Mouse (Mus musculus): ENCODE results near the gene Ttyh3. TPM values are rescaled to one million over a fixed set of nuclear protein-coding genes. Genes with fewer than 3 reads are reported as not detected.

Ttyh3 gene
- total and polyA plus RNA-seq, 2 experiments from 2014 or later = 60.3 to 260 TPM

GRCm38 (mm10) chr5:140663621-140664180 is 14.9 kb upstream of the Ttyh3 start:
- no peaks in the 10 kb centered on the region for H3K27me3 ChIP-seq (ENCODE audit: insufficient read depth, low read length)
- H3K4me1 ChIP-seq (ENCODE audit: insufficient read depth, low read length) = peaks cover 10% of the 10 kb centered on the region; the same call in 1 of the 2 replicates
- peak overlapping the region; percentile 69 for H3K27ac ChIP-seq
- no peak overlapping the region for H3K9ac ChIP-seq (replicated peaks; ENCODE audit: low read length)
- H3K36me3 ChIP-seq (ENCODE audit: insufficient read depth, low read length) = peaks cover 20% of the 10 kb centered on the region; the same call in 1 of the 2 replicates
- H3K4me3 ChIP-seq (ENCODE audit: low read length) = no peak overlapping the region
- ATAC-seq (0 out of 2 replicates have a peak, but pooled peaks have one; percentile 30), DNase-seq (ENCODE audit: low spot score) (peak; percentile 82)
- H3K9me3 ChIP-seq (ENCODE audit: low read length) = no peaks in the 10 kb centered on the region
- H3K4me2 ChIP-seq (ENCODE audit: low read depth, low read length) = no peak overlapping the region
- peak; percentile 81 for TF ChIP-seq CTCF (IDR thresholded peaks at IDR 0.05; ENCODE audit: low read depth)
- WGBS = 39% methylated on average over 7 of the region's 7 CpGs

- no peak overlapping the region for H3K4me3 ChIP-seq (ENCODE audit: low read length)
- TF ChIP-seq CTCF (IDR thresholded peaks at IDR 0.05; ENCODE audit: low read depth) = no peak
- H3K9me3 ChIP-seq (ENCODE audit: low read length) = no peaks in the 10 kb centered on the region
- WGBS = 49% methylated on average over 17 of the region's 17 CpGs
- DNase-seq (ENCODE audit: low spot score) (no peak), ATAC-seq (no peak)
- H3K27ac ChIP-seq = peak overlapping the region; percentile 69
- H3K4me2 ChIP-seq (ENCODE audit: low read depth, low read length) = no peak overlapping the region
- H3K36me3 ChIP-seq (ENCODE audit: insufficient read depth, low read length) = peaks cover 20% of the 10 kb centered on the region; the same call in 1 of the 2 replicates
- no peaks in the 10 kb centered on the region for H3K27me3 ChIP-seq (ENCODE audit: insufficient read depth, low read length)
- H3K9ac ChIP-seq (replicated peaks; ENCODE audit: low read length) = no peak overlapping the region
- H3K4me1 ChIP-seq (ENCODE audit: insufficient read depth, low read length) = peaks cover 10% of the 10 kb centered on the region; the same call in 1 of the 2 replicates
Observed at GRCm38 (mm10) chr5:140662741-140663592, 14.1 kb upstream of the Ttyh3 start.

- TF ChIP-seq CTCF (IDR thresholded peaks at IDR 0.05; ENCODE audit: low read depth) = no peak
- no peak overlapping the region for H3K9ac ChIP-seq (replicated peaks; ENCODE audit: low read length)
- H3K4me3 ChIP-seq (ENCODE audit: low read length) = no peak overlapping the region
- 53% methylated on average over 12 of the region's 12 CpGs for WGBS
- peaks cover 10% of the 10 kb centered on the region; the same call in 1 of the 2 replicates for H3K4me1 ChIP-seq (ENCODE audit: insufficient read depth, low read length)
- ATAC-seq (no peak), DNase-seq (ENCODE audit: low spot score) (no peak)
- H3K36me3 ChIP-seq (ENCODE audit: insufficient read depth, low read length) = peaks cover 20% of the 10 kb centered on the region; the same call in 1 of the 2 replicates
- no peaks in the 10 kb centered on the region for H3K9me3 ChIP-seq (ENCODE audit: low read length)
- no peaks in the 10 kb centered on the region for H3K27me3 ChIP-seq (ENCODE audit: insufficient read depth, low read length)
- no peak overlapping the region for H3K4me2 ChIP-seq (ENCODE audit: low read depth, low read length)
- peak overlapping the region; percentile 45; the same call in 1 of the 2 replicates for H3K27ac ChIP-seq
Observed at GRCm38 (mm10) chr5:140661875-140662643, 13.2 kb upstream of the Ttyh3 start.

GRCm38 (mm10) chr5:140661427-140661826 is 12.6 kb upstream of the Ttyh3 start:
- H3K27me3 ChIP-seq (ENCODE audit: insufficient read depth, low read length) = no peaks in the 10 kb centered on the region
- H3K9ac ChIP-seq (replicated peaks; ENCODE audit: low read length) = no peak overlapping the region
- H3K36me3 ChIP-seq (ENCODE audit: insufficient read depth, low read length) = peaks cover 20% of the 10 kb centered on the region; the same call in 1 of the 2 replicates
- H3K27ac ChIP-seq = no peak overlapping the region; the same call in 1 of the 2 replicates
- H3K4me1 ChIP-seq (ENCODE audit: insufficient read depth, low read length) = peaks cover 10% of the 10 kb centered on the region; the same call in 1 of the 2 replicates
- no peak overlapping the region for H3K4me3 ChIP-seq (ENCODE audit: low read length)
- TF ChIP-seq CTCF (IDR thresholded peaks at IDR 0.05; ENCODE audit: low read depth) = no peak
- 72% methylated on average over 8 of the region's 8 CpGs for WGBS
- H3K9me3 ChIP-seq (ENCODE audit: low read length) = no peaks in the 10 kb centered on the region
- ATAC-seq (no peak), DNase-seq (ENCODE audit: low spot score) (no peak)
- no peak overlapping the region for H3K4me2 ChIP-seq (ENCODE audit: low read depth, low read length)

- DNase-seq (ENCODE audit: low spot score) = no peak
- Histone ChIP-seq H3K27me3 (ENCODE audit: insufficient read depth, low read length) (no peaks in the 10 kb centered on the region), H3K4me1 (ENCODE audit: insufficient read depth, low read length) (peaks cover 10% of the 10 kb centered on the region; the same call in 1 of the 2 replicates), H3K27ac (peak overlapping the region; percentile 81), H3K9me3 (ENCODE audit: low read length) (no peaks in the 10 kb centered on the region), H3K4me3 (ENCODE audit: low read length) (no peak overlapping the region), H3K36me3 (ENCODE audit: insufficient read depth, low read length) (0 out of 2 replicates have a peak, but pooled peaks cover 9% of the 10 kb centered on the region), H3K4me2 (ENCODE audit: low read depth, low read length) (no peak overlapping the region), H3K9ac (replicated peaks; ENCODE audit: low read length) (no peak overlapping the region)
- 47% methylated on average over 1 of the region's 1 CpGs for WGBS
- no peak for TF ChIP-seq CTCF (IDR thresholded peaks at IDR 0.05; ENCODE audit: low read depth)
- ATAC-seq = no peak
Observed at GRCm38 (mm10) chr5:140660398-140660797, 11.6 kb upstream of the Ttyh3 start.

GRCm38 (mm10) chr5:140659607-140660272 is 10.9 kb upstream of the Ttyh3 start:
- no peak overlapping the region for H3K9ac ChIP-seq (replicated peaks; ENCODE audit: low read length)
- DNase-seq (ENCODE audit: low spot score) (peak; percentile 90), ATAC-seq (peak; percentile 92)
- H3K27me3 ChIP-seq (ENCODE audit: insufficient read depth, low read length) = no peaks in the 10 kb centered on the region
- TF ChIP-seq CTCF (IDR thresholded peaks at IDR 0.05; ENCODE audit: low read depth) = no peak
- peaks cover 10% of the 10 kb centered on the region; the same call in 1 of the 2 replicates for H3K4me1 ChIP-seq (ENCODE audit: insufficient read depth, low read length)
- H3K4me3 ChIP-seq (ENCODE audit: low read length) = no peak overlapping the region
- WGBS = 16% methylated on average over 16 of the region's 16 CpGs
- peak overlapping the region; percentile 81 for H3K27ac ChIP-seq
- H3K4me2 ChIP-seq (ENCODE audit: low read depth, low read length) = 0 out of 2 replicates have a peak overlapping the region, but pooled peaks have one; percentile 3
- H3K36me3 ChIP-seq (ENCODE audit: insufficient read depth, low read length) = 0 out of 2 replicates have a peak, but pooled peaks cover 3% of the 10 kb centered on the region
- no peaks in the 10 kb centered on the region for H3K9me3 ChIP-seq (ENCODE audit: low read length)
